Mouse (Mus musculus) spleen, postnatal 36 days (tissue): ENCODE data around the gene M6pr.
A peak's percentile ranks its signal among the peaks of the same experiment; 100 is the strongest.

Experiments used
- DNase-seq, 2 experiments: peaks; one replicate each; pipeline ENCODE4 v3.0.0; 2022; ENCODE audit warnings: low spot score in 2 of 2, mixed read lengths in 1 of 2

M6pr gene

GRCm38 (mm10) chr6:122297279-122298222 is 11.0 kb upstream of the M6pr start:
- DNase-seq, result no peak

DNA sequence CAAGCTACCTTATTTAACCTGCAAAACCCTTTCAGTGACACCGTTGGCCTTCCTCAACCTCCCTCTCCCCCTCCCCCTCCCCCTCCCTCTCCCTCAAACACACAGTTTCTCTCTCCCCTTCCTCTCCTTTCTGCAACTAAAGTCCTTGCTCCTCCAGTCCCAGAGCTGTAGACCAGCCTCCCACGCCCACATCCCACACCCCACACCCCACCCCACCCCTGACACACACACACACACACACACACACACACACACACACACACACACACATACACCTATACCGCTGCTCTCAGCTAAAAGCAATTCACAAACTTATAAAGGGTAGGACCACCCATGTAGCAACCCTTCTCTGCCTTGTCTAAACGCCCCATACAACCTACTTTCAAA is 10.3 kb upstream of the M6pr start:
- DNase-seq, result no peak

DNA sequence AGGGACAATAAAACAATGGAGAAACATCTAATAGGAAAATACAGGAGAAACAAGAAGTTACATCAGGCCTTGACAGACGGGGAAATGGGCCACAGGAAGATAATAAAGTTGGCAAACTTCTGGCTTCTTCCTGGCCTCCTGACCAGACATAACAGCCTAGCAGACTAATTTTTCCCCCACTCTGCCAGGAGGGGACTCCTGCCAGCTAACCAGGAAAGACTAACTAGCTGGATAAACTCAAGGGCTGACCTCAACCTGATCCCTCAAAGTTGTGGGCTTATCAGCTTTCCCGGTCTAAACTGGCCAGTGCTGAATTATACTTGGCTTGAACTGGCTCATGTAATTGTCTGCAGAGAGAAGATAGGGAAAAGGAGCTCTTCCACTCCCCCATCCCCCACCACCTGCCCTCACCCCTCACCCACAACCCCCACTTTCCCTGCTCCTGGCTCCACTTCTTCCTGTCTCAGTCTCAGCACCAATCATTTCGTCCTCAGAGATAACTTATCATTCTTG is 8.8 kb upstream of the M6pr start:
- DNase-seq, result no peak

- no peak for DNase-seq
Measured at GRCm38 (mm10) chr6:122302121-122302520, 6.4 kb upstream of the M6pr start.

DNA sequence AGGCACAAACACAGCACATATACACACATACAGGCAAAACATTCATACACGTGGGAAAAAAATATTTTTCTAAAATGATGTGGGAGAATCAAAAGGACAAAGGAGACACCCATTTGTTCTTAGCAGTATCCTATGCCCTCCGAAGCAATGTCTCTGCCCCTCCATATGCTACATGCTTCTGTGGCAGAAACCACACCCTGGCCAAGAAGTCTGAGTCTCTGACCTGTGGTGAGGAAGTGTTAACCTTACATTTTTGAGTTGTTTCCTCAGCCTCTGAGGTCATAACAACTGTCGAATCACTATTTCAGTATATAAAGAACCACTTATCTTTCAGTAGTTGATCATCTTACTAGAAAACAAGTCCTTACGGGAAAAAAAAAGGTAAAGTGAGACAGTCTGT is 5.9 kb upstream of the M6pr start:
- no peak for DNase-seq

GRCm38 (mm10) chr6:122303526-122303925 is 5.0 kb upstream of the M6pr start:
- DNase-seq, result no peak

- DNase-seq, result peak; percentile 53 to 62
Measured at GRCm38 (mm10) chr6:122304355-122304754, 4.2 kb upstream of the M6pr start.

- no peak for DNase-seq
Measured at GRCm38 (mm10) chr6:122304790-122305555, 3.5 kb upstream of the M6pr start.

GRCm38 (mm10) chr6:122306707-122307106 is 1.8 kb upstream of the M6pr start:
- DNase-seq, result no peak

DNA sequence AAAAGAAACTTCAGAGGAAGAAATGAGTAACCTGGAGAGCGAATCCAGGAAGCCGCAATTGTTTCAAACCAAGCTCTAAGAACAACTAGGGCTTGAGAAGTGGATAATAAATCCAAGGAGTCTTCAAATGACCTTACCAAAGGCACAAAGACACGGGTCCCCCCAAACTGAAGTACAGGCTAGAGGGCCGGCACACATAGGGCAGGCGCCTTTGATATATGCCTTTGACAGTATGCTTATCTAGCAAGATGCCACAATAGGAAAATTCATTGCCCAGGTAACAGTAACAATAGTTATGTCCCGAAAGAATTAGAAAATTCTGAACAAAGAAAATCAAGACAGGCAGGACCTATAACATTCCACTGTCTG is 400 bp upstream of the M6pr start:
- DNase-seq, result no peak

GRCm38 (mm10) chr6:122309446-122309960 is 983 bp downstream of the M6pr start:
- DNase-seq, result no peak

- no peak for DNase-seq
Measured at GRCm38 (mm10) chr6:122310187-122310820, 1.8 kb downstream of the M6pr start.

DNA sequence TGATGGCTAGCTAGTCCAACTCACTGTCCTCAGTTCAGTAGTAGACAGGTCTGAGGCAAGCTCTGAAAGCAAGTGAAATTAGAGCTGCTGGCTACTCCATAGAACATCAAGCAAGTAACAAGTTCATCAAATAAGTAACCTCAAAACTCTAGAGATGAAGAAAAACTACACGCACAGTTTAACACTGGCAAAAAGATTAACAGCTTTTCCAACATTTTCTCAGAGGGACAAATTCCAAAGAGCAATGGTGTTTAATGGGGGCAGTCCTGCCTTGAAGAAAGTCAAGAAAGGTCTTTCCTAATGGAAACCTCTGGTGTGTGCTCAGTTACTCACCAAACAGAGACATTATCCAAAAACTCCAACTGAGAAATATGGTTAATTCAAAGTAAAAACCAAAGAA is 10.2 kb downstream of the M6pr start:
- no peak for DNase-seq

DNA sequence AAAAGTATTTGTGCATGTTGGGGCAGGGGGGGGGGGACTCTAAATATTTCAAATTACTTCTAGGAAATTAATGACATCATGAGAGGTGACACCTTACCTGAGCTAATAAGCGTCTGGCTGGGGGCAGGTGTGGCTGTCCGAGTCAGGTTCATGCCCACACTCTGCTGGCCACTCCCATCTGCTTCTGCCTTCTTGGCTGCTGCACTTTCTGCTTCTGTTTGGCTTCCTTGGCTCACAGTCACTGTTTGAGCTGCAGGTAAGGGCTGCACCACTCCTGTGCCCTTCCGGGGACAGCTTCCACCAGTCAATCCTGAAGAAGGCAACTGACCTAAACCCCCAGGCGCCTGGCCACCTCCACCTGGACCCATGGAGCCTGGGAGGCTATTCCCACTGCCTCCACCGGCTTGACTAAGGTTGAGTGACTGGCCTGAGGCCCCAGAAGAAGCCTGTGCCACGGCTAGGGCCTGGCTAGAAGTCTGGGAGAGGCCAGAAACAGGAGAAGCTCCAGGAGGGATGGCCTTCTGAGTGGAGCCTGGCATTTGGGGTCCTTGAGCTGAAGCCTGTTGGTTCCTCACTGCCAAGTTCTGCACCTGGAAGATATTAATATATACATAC is 16.9 kb downstream of the M6pr start:
- no peak for DNase-seq

- DNase-seq, result no peak
Measured at GRCm38 (mm10) chr6:122333081-122333612, 24.6 kb downstream of the M6pr start.

DNA sequence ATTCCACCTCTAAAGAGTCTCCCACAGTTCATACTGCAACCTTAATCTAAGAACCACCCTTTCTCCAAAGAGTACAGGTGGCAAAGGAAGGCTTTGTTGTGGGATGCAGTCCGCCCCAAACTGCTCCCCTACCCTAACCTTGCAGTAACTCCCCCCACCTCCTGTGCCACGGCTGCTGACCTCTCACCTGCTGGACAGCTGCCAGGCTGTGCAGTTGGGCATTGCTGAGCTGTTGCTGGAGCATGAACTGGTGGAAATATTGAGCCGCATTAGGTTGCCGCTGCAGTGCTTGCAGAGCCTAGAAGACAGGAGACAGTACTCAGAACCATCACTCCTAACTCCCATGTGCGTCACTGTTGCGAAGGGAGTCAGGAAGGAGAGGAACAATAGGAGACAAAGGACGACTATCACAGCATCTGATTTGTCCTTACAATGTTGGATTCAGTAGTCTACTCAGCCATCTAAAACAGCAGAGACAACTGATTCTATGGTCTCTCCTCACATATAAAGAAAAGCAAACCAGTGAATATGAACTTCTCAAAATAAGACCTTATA is 26.3 kb downstream of the M6pr start:
- DNase-seq, result no peak

DNA sequence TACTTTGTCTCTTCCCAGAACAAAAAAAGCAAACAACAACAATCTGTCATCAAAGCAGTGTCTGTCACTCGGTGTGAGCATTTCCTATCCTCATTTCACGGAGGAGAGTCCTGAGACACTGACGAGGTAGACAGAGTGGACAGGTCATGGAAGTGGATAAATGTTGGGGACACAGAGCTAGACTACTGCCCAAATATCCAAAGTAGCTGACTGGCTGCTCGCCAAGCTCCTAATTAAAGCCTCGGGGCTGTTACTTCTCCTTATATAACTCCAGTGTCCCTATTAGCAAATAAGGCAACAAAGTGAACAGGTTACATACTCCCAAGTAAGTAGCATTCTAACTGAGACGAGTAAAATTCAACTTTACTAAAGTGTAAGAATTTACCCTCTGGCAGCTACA is 29.0 kb downstream of the M6pr start:
- DNase-seq, result no peak

- peak; percentile 61 to 64 for DNase-seq
Measured at GRCm38 (mm10) chr6:122339047-122339647, 30.6 kb downstream of the M6pr start.

DNA sequence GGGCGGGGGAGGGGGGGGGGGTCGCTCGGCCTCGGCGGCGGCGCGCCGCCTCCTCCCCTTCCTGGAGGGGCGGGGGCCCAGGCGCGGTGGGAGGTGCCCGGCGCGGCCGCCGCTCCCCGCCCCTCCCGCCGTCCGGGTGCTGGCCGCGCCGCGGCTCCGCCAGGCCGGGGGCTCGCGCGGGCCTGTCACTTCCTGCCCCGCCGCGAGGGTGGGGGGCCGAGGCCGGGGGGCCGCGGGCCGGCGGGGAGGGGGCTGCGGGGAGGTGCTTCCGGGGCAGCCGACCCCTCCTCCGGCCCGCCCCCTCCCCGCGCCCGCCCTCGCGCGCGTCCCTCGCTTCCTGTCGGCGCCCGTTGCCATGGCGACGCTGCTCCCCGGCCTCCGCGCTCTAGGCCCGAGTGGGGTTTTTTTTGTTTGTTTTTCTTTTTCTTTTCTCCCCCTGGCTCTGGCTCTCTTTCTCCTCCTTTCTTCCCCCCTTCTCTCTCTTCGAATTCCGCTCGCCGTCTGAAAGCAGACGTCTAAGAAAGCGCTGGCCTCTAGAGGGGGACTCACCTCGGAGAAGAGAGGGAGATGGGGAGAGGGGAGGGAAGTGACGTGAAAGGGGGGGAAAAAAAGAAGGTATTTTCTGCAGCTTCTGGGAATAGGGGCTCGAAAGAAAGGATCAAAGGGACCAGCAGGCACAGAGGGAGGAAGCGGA is 31.3 kb downstream of the M6pr start:
- peak; percentile 79 to 82 for DNase-seq
